Mouse (Mus musculus) urinary bladder, postnatal 10 days (tissue): ENCODE results near the gene Masp1.

ENCODE experiments used
- DNase-seq: peaks from one replicate; pipeline ENCODE4 v3.0.0; 2022; ENCODE audit warnings: low spot score

Gene Masp1

GRCm38 (mm10) chr16:23520235-23520871 lies at the start of gene Masp1, which contains the start of gene Rtp4:
Masp1 (minus strand) TSS chr16:23520815.
Rtp4 (plus strand) TSS chr16:23520291.
- no peak for DNase-seq

DNA sequence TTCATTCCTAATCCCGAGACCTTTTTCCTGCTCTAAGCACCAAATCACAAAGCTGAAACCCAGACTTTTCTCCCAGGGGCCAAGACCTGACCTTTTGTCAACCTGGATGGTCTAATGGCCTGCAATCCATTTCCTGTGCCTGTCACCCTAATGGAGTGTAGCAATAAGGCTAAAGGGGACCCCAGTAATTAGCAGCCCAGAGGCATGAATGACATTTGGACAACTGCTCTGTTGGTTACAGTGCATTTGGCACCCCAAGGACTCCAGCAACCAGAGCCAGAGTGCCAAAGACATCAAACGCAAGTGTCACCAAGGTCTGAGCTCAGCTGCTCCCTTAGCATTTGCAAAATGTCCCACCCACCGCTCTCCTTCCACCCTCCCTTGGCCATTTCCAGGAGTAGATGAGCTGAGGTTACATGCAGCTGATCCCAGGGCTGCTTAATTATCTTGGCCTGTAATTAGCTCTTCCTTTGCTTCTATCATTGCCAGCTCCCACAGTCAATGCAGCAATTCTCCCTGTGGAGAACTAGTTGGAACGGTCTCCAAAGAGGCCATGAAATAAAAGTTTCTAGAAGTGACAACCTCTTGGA lies 47.8 kb upstream of the Masp1 start:
- DNase-seq: no peak

GRCm38 (mm10) chr16:23557669-23558068 lies 37.1 kb upstream of the Masp1 start:
- DNase-seq: no peak

DNA sequence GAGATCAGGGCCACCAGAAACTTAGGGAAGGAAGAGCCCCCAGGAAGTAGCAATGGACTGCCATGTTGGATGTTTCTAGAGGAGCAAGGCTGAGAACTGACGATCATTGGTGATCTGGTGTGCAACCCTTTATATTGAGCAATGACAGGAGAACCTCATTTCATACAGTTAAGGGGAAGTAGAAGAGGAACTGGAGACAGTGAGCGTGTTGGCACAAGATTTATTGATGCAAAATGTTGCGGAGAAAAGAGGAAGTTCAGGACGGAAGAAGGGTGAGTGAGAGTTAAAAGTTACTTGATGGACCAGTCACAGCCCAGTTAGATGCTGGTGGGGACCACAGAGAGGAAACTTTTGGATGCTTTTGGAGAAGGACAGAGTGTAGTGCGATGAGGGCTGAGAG lies 36.6 kb upstream of the Masp1 start:
- DNase-seq: no peak

DNA sequence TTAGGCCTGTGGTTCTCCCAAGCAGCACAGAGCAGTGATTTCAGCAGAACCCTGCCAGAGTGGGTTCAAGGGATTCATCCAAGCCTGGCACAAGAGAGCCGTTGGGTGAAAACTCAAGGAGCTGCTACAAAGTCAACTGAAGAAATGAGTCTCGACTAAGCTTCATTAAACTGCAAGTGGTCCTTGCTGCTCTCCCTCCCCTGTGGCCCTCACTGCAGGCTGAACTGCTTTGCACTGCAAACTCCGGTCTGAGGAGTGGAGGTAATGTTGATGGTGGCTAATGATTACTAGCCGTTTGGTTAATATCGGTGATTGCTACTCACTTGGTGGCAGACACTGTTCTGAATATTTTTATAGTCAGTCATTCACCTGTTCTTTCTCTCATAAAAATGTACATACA lies 34.1 kb upstream of the Masp1 start:
- no peak for DNase-seq

DNA sequence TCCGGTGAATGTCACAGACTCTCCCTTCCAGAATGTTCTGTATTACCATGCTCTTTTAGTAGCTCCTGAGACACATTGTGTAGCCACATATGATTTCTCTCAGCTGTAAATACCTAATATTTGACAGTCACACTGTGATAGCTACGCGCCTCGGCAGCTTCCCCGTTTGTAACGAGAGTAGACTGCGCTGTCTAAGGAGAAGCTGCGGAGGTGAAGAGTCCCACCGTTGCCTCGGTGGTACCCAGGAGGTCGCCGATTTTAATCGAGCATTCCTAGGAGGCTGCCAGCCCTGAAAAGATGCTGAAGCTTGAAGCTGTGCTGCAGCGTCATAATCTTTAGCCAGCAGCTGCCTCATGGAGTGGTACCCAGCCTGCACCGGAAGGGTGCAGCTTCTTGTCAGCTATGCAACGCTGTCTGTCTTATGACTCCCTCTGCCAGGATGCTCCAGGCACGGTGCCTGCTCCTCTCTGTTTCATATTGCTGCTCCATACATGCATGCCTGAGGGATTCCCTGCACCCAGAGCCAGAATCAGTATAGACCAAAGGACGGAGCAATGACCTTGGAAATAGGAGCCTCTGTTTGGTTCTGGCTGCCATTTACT lies 30.5 kb upstream of the Masp1 start:
- DNase-seq: no peak

GRCm38 (mm10) chr16:23550346-23550980 lies 29.8 kb upstream of the Masp1 start:
- DNase-seq: no peak

DNA sequence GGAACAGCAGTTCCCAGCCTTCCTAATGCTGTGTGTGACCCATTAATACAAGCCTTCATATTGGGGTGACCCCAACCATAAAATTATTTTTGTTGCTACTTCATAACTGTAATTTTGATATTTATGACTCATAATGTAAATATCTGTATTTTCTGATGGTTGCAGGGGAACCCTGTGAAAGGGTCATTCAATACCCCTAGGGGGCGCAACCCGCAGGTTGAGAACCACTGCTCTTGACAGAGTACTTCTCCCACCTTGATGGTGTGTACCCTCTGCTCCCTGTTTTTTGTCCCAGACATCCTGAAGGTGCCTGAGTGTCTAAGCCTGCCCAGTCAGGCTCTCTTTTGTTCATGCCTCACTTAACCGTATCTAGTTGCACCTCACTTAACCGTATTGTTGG lies 27.2 kb upstream of the Masp1 start:
- no peak for DNase-seq

- no peak for DNase-seq
Measured at GRCm38 (mm10) chr16:23544361-23544760, 23.7 kb upstream of the Masp1 start.

GRCm38 (mm10) chr16:23542866-23543265 lies 22.3 kb upstream of the Masp1 start:
- DNase-seq: no peak

DNA sequence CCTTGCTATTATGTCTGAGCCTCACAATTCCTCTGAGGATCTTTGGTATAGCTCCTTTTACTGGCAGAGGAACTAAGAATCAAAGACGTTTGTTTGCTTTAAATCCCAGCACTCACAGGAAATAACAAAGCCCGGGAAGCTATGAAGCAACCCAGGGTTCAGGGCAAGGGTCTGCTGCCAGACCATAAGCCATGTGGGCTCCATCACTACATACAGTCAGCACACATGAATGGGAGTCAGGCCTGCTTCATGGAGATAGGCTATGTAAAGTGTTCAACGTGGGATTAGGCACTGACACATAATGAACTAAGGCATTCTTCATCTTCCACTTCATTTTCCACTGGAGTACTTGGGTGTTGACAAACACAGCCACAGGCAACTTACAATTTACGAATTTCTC lies 20.4 kb upstream of the Masp1 start:
- no peak for DNase-seq

DNA sequence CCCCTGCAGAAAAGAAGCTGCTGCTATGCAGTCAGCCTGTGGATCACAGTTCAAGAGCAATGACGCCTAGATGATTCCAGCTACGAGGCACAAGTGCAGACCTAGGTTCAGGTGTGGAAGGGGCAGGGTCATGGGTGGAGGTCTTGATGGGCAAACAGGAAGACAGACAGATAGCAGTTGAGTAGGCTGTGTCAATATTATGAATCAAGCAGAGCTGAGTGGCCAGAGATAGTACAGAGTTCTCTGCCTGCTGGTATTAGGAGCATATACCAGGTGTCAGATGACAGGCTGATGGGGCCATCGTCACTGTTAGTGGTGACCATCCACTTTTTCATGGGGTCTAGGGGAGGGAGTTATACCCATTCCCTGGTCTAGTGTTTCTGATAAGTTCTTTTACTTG lies 13.1 kb upstream of the Masp1 start:
- no peak for DNase-seq

DNA sequence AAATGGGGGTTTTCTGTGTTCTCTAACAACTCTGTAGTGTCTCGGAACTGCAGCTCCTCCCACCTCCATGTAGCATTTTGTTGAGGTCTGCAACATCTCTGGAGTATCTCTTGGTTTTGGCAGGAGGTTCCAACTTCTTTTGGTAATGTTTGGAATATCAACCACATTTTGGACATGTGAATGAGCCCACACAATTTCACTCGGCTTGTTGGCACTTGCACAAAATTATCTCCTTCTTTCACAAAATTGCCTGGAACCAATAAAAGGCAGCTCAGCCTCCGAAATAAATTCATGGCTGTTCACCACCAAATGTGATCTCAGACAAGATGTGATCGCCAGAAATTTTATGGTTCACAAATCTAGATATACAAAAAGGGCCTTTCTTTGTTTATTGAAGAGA lies 8.6 kb upstream of the Masp1 start:
- DNase-seq: no peak

GRCm38 (mm10) chr16:23522081-23522480 lies 1.5 kb upstream of the Masp1 start:
- no peak for DNase-seq

GRCm38 (mm10) chr16:23521092-23521491 lies 477 bp upstream of the Masp1 start:
- no peak for DNase-seq

GRCm38 (mm10) chr16:23519771-23520170 lies 844 bp downstream of the Masp1 start:
- DNase-seq: no peak

DNA sequence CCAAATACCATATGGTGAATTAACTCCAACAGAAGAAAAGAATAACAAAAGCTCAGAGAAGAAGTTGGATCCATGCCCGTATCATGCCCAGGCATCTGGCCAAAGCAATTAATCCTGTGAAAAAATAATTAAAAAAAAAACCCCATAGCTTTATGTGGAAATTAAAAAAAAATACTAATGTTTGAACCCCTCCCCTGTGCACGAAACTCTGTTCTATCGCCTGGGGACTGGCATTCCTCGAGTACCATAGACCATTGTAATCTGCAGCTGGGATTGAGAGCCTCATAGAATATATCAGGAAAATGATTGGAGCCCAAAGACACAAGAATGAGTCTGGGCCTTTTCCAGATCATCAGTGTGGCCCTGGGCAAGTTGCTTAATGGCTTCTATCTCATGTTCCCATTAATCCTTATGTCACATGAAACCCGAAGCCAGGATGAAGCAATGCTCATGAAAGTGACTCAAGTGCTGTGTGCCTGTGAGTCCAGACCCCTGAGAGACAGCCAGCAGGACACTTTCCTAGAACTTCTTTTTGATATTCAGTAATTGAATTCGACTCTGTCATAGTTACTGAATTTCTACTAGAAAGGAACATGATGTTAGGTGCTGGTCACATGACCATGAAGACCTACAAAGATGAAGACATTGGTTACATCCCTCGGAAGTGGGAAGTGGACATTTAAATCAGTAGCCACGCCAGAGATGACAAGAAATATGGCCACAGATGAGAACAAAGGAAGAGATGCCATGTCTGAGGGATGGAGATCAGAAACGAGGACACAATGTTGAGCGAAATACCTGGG lies 1.8 kb downstream of the Masp1 start:
- DNase-seq: no peak

GRCm38 (mm10) chr16:23517754-23518566 lies 2.7 kb downstream of the Masp1 start:
- no peak for DNase-seq

GRCm38 (mm10) chr16:23517230-23517629 lies 3.4 kb downstream of the Masp1 start:
- DNase-seq: no peak

DNA sequence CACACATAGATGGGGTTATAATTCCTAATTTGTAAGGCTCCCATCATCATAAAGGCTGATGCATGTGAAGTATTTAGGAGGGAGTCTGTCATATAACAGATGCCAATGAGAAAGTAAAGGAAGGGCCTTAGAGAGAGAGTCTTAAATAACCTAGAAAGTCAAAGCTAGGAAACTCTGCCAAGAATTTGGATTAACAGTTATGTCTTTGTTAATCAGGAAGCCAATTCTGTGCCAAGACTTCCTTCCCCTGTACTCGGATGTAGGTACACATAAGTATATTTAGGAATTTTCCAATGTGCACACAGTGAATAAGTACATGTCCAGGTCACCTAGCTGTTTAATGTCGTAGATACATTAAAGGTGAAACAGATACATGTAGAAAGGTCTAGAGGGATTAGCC lies 4.0 kb downstream of the Masp1 start:
- no peak for DNase-seq

DNA sequence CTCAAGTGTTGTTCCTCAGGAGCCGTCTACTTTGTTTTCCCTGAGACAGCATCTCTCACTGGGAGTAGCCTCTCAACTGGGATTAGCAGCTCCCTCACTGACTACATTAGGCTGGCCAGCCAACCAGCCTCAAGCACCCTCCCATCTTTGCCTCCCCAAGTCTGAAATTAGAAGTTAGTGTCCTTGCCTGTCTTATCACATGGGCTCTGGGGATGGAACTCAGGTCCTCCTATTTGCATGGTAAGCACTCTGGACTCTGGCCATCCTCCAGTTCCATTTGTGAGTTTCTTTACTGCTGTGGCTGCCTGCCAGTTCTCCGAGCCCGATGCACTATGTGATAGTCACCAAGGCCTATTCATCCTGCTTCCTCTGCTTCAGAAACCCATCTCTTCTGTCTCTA lies 4.8 kb downstream of the Masp1 start:
- no peak for DNase-seq

- DNase-seq: no peak
Measured at GRCm38 (mm10) chr16:23513401-23513800, 7.2 kb downstream of the Masp1 start.
